Mouse (Mus musculus) embryonic stem cell, embryonic (primary cell): Measurements from ENCODE around the gene Rspry1.

Source experiments
- CTCF ChIA-PET, 4 experiments: fragments of 300-600 bp in 2 of 4; fragments of 350-600 bp in 2 of 4; sonication (Branson Sonifier 250); formaldehyde crosslinking; loops; one replicate each; lab custom pipeline; 2022; ENCODE audit warnings: inconsistent platforms in 2 of 4; lab: Charles Lee
- POLR2A ChIA-PET, 4 experiments: fragments of 300-600 bp in 2 of 4; fragments of 350-600 bp in 2 of 4; sonication (Branson Sonifier 250); formaldehyde crosslinking; loops; one replicate each; lab custom pipeline; 2022; ENCODE audit warnings: antibody characterized with exemption in 4 of 4, inconsistent platforms in 1 of 4; lab: Charles Lee

Gene Rspry1

DNA sequence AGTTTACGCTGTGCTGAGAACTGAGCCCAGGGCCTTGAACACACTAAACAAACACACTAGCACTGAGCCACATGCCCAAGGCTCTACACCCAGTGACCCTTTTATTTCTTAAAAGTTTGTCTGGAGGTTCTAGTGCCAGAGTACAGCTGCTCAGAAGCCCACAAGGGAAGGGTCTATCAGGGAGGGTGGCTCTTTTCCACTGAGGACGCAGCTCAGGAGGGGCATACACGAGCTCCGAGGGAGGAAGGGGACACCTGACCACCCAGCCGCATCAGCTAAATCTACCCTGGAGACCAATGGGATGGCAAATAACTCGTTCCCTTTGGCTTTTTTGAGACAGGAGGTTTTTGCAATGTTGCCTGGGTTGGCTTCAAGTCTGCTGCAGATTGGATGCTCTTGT, 96.2 kb downstream of the Rspry1 start:
- POLR2A ChIA-PET: interaction anchor here in 2 of 4 experiments (0.6 to 1.6 kb wide), 3 partner anchors 80 to 125 kb away, joined by 3 read pairs; no protein-coding TSS in a partner anchor
- CTCF ChIA-PET: interaction anchor here in 1 of 4 experiments (1.6 kb wide), 1 partner anchor 117 kb away, joined by 4 read pairs; no protein-coding TSS in a partner anchor

DNA sequence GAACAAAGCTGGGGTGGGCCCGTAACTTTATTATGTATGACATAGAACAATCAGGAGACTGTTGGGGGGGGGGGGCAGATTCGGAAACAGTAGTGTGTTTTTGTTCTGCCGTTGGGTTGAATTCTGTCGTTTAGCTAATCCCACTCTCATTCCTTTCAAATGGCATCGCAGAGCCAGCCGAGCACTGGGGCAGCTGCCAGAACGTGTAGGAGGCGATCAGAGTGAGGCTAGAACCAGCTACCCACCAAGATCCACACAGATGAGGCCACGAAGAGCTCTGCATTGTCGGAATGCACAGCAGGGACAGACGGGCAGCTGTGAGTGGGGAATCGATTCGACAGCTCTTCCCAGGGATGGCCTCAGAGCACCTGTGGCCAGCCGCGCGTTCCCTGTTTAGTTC, 97.6 kb downstream of the Rspry1 start:
- ChIA-PET POLR2A (interaction anchor here (0.6 to 1.6 kb wide), 19 partner anchors 8 to 908 kb away, joined by 3 to 5 read pairs (median 3); partner anchors contain the start of genes Bbs2 (in 1 of the 4), Ciapin1 (in 1 of the 4) and Coq9 (in 1 of the 4)), CTCF (interaction anchor here (0.5 to 3.0 kb wide), 15 partner anchors 18 to 217 kb away, joined by 3 to 12 read pairs (median 4); partner anchors contain the start of gene Cx3cl1 (in 1 of the 4))

DNA sequence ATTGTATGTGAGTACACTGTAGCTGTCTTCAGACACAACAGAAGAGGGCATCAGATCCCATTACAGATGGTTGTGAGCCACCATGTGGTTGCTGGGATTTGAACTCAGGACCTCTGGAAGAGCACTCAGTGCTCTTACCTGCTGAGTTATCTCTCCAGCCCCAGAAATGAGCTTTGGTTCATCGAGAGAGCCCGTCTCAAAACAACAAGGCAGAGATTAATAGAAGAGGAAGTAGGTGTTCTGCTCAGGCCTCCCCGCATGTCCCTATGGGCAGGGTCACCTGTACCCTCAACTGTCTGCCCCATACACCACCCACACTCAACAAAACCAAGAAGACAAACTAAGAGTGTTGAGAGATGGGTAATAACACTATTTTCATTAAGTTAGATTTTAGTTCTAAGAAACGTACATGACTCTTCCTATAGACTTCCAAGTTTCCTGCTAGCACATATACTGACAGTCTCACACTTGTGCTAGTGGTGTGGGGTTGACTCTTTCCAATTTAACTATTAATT, 98.7 kb downstream of the Rspry1 start:
- ChIA-PET CTCF (interaction anchor here in 3 of 4 experiments (0.7 to 3.0 kb wide), 3 partner anchors 72 to 303 kb away, joined by 3 to 12 read pairs (median 4); partner anchors contain the start of gene Cx3cl1 (in 1 of the 3)), POLR2A (interaction anchor here in 1 of 4 experiments (1.1 to 1.3 kb wide), 2 partner anchors 9 to 179 kb away, joined by 3 to 5 read pairs; no protein-coding TSS in a partner anchor)

DNA sequence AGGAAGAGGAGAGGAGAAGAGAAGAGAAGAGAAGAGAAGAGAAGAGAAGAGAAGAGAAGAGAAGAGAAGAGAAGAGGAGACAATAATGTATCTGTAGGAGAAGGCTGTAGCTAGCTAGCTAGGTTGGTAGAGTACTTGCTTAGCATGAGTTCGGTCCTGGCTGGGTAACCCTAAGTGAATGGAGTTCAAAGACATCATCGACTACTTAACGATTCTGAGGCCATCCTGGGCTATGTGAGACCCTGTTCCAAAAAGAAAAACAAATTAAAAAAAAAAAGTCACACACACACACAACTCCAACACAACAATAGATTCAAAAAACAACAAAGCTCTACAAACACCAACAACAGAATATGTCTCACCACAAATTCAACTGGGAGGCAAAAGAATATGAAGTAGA, 100.4 kb downstream of the Rspry1 start:
- ChIA-PET CTCF (interaction anchor here (0.6 to 2.3 kb wide), 13 partner anchors 99 to 371 kb away, joined by 3 to 31 read pairs (median 5); partner anchors contain the start of gene Cpne2 (in 1 of the 4)), POLR2A (interaction anchor here in 3 of 4 experiments (0.7 to 1.6 kb wide), 6 partner anchors 72 to 215 kb away, joined by 3 to 4 read pairs (median 3); partner anchors contain the start of genes Fam192a (in 1 of the 3) and Rspry1 (in 1 of the 3))

DNA sequence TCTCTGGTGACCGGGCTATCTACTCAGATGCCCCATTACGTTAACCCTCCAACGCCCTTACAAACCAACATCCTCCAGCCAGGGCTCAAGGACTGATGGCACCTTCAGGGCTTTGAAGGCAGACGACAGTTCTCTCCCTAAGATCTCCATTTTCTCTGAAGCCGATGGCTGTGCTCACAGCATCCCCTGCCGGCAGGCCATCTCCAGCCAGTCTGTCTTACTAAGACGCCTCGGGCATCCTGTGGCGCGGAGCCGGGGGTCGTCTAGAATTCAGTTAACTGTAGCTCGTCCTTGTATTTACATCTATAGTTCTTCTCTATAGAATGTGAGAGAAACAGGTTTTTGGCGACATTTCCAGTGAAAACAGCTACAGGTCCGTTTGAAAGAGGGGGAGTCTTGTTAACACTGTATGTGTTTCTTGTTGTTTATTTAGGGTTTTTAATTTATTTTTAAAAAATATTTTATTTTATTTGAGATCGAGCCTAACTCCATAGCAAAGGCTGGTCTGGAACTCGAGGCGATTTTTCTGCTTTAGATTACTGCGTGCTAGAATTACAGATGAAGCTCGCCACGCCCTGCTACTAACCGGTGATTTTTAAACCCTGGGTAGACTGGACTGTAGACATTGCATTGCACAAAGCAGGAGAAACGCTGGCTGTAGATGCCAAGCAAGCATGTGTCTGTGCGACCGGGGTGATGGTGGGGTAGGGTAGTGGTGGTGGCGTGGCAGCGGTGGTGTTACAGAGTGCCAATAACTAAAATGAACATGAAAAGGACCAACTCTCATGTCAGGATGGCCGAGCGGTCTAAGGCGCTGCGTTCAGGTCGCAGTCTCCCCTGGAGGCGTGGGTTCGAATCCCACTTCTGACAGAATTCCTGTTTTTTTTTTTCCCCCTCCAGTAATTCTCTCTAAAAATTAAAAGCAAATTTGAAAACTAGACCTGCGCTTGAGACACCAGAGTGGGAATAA, 101.4 kb downstream of the Rspry1 start:
- CTCF ChIA-PET: interaction anchor here (0.5 to 2.3 kb wide), 48 partner anchors 8 to 1303 kb away, joined by 3 to 31 read pairs (median 5); partner anchors contain the start of genes Arl2bp (in 1 of the 4), Cpne2 (in 1 of the 4), Fam192a (in 1 of the 4) and Rspry1 (in 1 of the 4)
- POLR2A ChIA-PET: interaction anchor here in 3 of 4 experiments (0.6 to 2.0 kb wide), 13 partner anchors 10 to 453 kb away, joined by 3 to 10 read pairs (median 4); no protein-coding TSS in a partner anchor

DNA sequence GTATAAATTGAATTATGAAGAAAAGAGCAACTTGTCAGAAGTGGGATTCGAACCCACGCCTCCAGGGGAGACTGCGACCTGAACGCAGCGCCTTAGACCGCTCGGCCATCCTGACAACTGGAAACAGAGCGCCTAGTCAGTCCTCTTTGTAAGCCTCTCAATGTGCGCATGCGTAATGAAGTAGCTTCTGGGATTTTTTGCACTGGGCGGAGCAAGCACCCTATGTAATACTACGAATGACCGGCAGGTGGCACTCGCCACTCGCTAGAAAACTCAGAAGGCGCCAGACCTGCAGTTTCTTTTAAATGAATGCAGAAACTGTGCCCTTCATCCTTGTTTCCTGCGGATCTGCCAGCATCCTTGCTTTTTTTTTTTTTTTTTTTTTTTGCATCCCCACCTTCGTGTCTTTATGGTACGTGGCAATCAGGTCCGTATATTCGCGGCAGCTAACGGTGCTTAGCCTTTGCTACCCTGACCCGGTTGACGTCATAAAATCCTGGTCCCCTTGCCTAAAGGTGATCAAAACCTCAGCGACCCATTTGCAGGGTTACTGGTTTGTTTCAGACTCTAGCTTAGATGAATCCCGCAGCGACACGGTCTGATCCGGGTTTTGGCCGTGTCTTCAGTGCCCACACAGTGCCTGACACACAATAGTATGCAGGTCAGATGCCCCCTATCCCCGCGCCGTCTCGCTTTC, 102.4 kb downstream of the Rspry1 start:
- ChIA-PET POLR2A (interaction anchor here in 3 of 4 experiments (0.6 to 2.0 kb wide), 7 partner anchors 41 to 604 kb away, joined by 3 to 10 read pairs (median 4); no protein-coding TSS in a partner anchor), CTCF (interaction anchor here (0.5 to 2.3 kb wide), 40 partner anchors 9 to 1302 kb away, joined by 3 to 31 read pairs (median 6); partner anchors contain the start of genes Arl2bp (in 1 of the 4), Fam192a (in 1 of the 4) and Rspry1 (in 1 of the 4))

DNA sequence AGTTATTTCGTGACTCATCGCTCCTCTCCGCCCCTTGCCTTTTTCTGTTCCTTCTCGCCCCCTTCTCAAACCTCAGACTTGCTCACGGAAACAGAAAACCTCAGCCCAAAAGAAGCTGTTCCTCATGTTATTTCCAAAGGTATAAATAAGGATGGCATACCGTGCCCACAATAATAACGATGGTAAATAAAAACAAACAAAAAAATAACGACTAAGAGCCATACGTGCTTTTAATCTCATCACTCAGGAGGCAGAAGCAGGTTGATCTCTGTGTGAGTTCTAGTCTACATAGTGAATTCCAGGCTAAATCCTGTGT, 102.9 kb downstream of the Rspry1 start:
- ChIA-PET POLR2A (interaction anchor here in 1 of 4 experiments (1.4 to 2.0 kb wide), 2 partner anchors 69 to 110 kb away, joined by 3 to 6 read pairs; no protein-coding TSS in a partner anchor), CTCF (interaction anchor here in 3 of 4 experiments (0.7 to 1.5 kb wide), 7 partner anchors 18 to 204 kb away, joined by 3 to 13 read pairs (median 4); no protein-coding TSS in a partner anchor)

DNA sequence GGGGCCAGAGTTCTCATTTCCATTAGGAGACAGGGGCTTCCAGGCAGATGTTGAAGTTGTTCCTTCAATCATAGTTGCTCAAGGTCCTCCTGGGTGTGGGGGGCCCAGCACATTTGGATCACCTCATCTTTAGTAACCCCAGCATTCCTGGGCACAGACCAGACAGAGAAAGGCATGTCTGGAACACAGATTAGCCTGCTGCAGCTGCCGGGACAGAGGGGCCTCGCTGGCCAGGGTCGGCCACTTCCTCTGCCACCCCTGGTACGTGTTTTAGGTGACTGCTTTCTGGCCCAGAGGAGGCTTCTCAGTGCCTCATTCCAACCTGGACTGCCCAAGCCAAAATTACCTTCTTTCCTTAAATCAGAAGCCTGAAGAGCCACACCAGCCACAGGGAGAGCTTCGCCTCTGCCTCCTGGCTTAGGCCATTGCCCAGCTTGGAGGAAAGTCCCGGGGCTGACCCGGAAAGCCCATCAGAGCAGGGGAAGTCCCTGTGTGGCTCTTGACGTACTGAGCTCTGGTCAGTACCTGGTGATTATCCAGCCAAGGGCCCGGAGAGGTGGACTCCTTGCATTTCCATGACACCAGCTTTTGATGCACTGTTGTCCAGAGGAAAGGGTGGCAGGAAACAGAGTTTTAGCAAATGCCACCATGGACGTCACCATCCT, 104.0 kb downstream of the Rspry1 start:
- POLR2A ChIA-PET: interaction anchor here in 3 of 4 experiments (0.8 to 1.3 kb wide), 6 partner anchors 66 to 170 kb away, joined by 3 to 6 read pairs (median 4); partner anchors contain the start of genes Cx3cl1 (in 1 of the 3) and Dok4 (in 1 of the 3)
- CTCF ChIA-PET: interaction anchor here (0.8 to 1.7 kb wide), 7 partner anchors 97 to 212 kb away, joined by 3 to 6 read pairs (median 3); no protein-coding TSS in a partner anchor

DNA sequence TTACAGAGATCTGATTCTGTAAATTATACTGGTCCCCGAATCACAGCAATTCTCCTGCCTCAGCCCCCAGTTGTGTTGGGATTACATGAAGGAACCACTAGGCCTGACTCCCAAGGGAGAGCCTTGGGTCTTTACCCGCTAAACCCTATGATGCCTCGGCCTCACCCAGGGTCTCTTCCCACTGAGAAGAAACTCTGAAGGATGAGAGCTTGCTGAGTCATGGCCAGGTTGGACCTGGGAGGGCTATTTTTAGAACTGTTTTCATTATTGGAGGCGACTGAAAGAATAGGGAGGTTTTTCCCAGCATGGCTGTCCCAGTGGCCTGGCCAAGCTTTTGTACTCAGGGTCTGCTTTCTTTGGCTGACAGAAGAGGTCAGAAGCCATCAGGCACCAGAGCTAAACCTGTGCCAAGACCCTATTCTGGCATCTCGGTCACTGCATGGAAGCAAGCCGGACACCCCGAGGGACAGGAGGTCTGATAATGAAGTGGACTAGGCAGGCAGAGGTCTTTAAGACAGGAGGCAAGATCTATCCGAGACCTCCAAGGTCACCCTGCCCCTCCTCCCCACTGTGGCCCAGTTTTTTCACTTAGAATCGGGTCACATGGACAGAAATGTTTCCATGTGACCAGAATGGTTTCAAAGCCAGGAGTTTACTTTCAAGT, 105.1 kb downstream of the Rspry1 start:
- POLR2A ChIA-PET: interaction anchor here in 3 of 4 experiments (0.8 to 1.3 kb wide), 5 partner anchors 65 to 169 kb away, joined by 3 to 6 read pairs (median 4); partner anchors contain the start of genes Cx3cl1 (in 1 of the 3) and Dok4 (in 1 of the 3)

More for the DNA sequence above, 105.1 kb downstream of the Rspry1 start:
- CTCF ChIA-PET: interaction anchor here in 2 of 4 experiments (0.9 to 1.7 kb wide), 5 partner anchors 96 to 210 kb away, joined by 3 to 6 read pairs (median 3); no protein-coding TSS in a partner anchor
